Mouse (Mus musculus): Measurements from ENCODE around the gene Wdfy4. TPM values are rescaled to one million over a fixed set of nuclear protein-coding genes. Genes with fewer than 3 reads are reported as not detected.
A peak's percentile ranks its signal among the peaks of the same experiment; 100 is the strongest.

The Wdfy4 gene
- total and polyA plus RNA-seq, 2 experiments from 2014 or later, result 0.14 to 1.4 TPM

- H3K4me3 ChIP-seq (ENCODE audit: low read depth, low read length), result no peak overlapping the region
- ATAC-seq (ENCODE audit: insufficient read depth, low read depth) (no peak), DNase-seq (ENCODE audit: low spot score) (no peak)
- no peak overlapping the region for H3K27ac ChIP-seq (ENCODE audit: low read depth)
- no peak overlapping the region for H3K9ac ChIP-seq (replicated peaks; ENCODE audit: low read depth, low read length)
- no peaks in the 10 kb centered on the region for H3K9me3 ChIP-seq (replicated peaks; ENCODE audit: control insufficient read depth, low read length)
- TF ChIP-seq EP300 (IDR thresholded peaks at IDR 0.05; ENCODE audit: low read depth) (no peak), CTCF (IDR thresholded peaks at IDR 0.05; ENCODE audit: low read depth) (no peak)
- H3K27me3 ChIP-seq (ENCODE audit: control insufficient read depth, insufficient read depth, low read length), result peaks cover 13% of the 10 kb centered on the region
- WGBS, result 76% methylated on average over 19 of the region's 19 CpGs
- H3K4me2 ChIP-seq (ENCODE audit: low read depth, low read length), result no peak overlapping the region
- H3K4me1 ChIP-seq (ENCODE audit: control insufficient read depth, insufficient read depth), result no peaks in the 10 kb centered on the region
- H3K36me3 ChIP-seq (replicated peaks; ENCODE audit: control insufficient read depth, insufficient read depth, low read length), result no peaks in the 10 kb centered on the region
These were observed 31.3 kb upstream of the Wdfy4 start for GRCm38 (mm10) chr14:33216343-33217208.

GRCm38 (mm10) chr14:33215163-33215562, 29.9 kb upstream of the Wdfy4 start:
- Histone ChIP-seq H3K27ac (ENCODE audit: low read depth) (no peak overlapping the region), H3K9me3 (replicated peaks; ENCODE audit: control insufficient read depth, low read length) (no peaks in the 10 kb centered on the region), H3K4me1 (ENCODE audit: control insufficient read depth, insufficient read depth) (no peaks in the 10 kb centered on the region), H3K9ac (replicated peaks; ENCODE audit: low read depth, low read length) (no peak overlapping the region), H3K36me3 (replicated peaks; ENCODE audit: control insufficient read depth, insufficient read depth, low read length) (no peaks in the 10 kb centered on the region), H3K27me3 (ENCODE audit: control insufficient read depth, insufficient read depth, low read length) (peaks cover 13% of the 10 kb centered on the region), H3K4me3 (ENCODE audit: low read depth, low read length) (no peak overlapping the region), H3K4me2 (ENCODE audit: low read depth, low read length) (no peak overlapping the region)
- 76% methylated on average over 1 of the region's 1 CpGs for WGBS
- DNase-seq (ENCODE audit: low spot score) (no peak), ATAC-seq (ENCODE audit: insufficient read depth, low read depth) (no peak)
- no peak for TF ChIP-seq CTCF (IDR thresholded peaks at IDR 0.05; ENCODE audit: low read depth)
- TF ChIP-seq EP300 (IDR thresholded peaks at IDR 0.05; ENCODE audit: low read depth), result no peak

- H3K27me3 ChIP-seq (ENCODE audit: control insufficient read depth, insufficient read depth, low read length), result peaks cover 13% of the 10 kb centered on the region
- WGBS, result 28% methylated on average over 4 of the region's 4 CpGs
- no peak overlapping the region for H3K4me3 ChIP-seq (ENCODE audit: low read depth, low read length)
- ATAC-seq (ENCODE audit: insufficient read depth, low read depth), result no peak
- DNase-seq (ENCODE audit: low spot score), result no peak
- no peak overlapping the region for H3K4me2 ChIP-seq (ENCODE audit: low read depth, low read length)
- no peaks in the 10 kb centered on the region for H3K36me3 ChIP-seq (replicated peaks; ENCODE audit: control insufficient read depth, insufficient read depth, low read length)
- H3K4me1 ChIP-seq (ENCODE audit: control insufficient read depth, insufficient read depth), result no peaks in the 10 kb centered on the region
- H3K9ac ChIP-seq (replicated peaks; ENCODE audit: low read depth, low read length), result no peak overlapping the region
- no peaks in the 10 kb centered on the region for H3K9me3 ChIP-seq (replicated peaks; ENCODE audit: control insufficient read depth, low read length)
- no peak for TF ChIP-seq CTCF (IDR thresholded peaks at IDR 0.05; ENCODE audit: low read depth)
- TF ChIP-seq EP300 (IDR thresholded peaks at IDR 0.05; ENCODE audit: low read depth), result no peak
- H3K27ac ChIP-seq (ENCODE audit: low read depth), result no peak overlapping the region
These were observed 29.4 kb upstream of the Wdfy4 start for GRCm38 (mm10) chr14:33214767-33215128.

- peaks cover 13% of the 10 kb centered on the region for H3K27me3 ChIP-seq (ENCODE audit: control insufficient read depth, insufficient read depth, low read length)
- DNase-seq (ENCODE audit: low spot score) (peak; percentile 89), ATAC-seq (ENCODE audit: insufficient read depth, low read depth) (peak; percentile 84)
- WGBS, result 8% methylated on average over 28 of the region's 28 CpGs
- H3K36me3 ChIP-seq (replicated peaks; ENCODE audit: control insufficient read depth, insufficient read depth, low read length), result no peaks in the 10 kb centered on the region
- H3K4me1 ChIP-seq (ENCODE audit: control insufficient read depth, insufficient read depth), result no peaks in the 10 kb centered on the region
- no peak within 1 kb of the TSS for H3K9ac ChIP-seq (replicated peaks; ENCODE audit: low read depth, low read length)
- H3K9me3 ChIP-seq (replicated peaks; ENCODE audit: control insufficient read depth, low read length), result no peaks in the 10 kb centered on the region
- no peak within 1 kb of the TSS for H3K4me3 ChIP-seq (ENCODE audit: low read depth, low read length)
- H3K4me2 ChIP-seq (ENCODE audit: low read depth, low read length), result no peak within 1 kb of the TSS
- TF ChIP-seq CTCF (IDR thresholded peaks at IDR 0.05; ENCODE audit: low read depth), result peak; percentile 100
- no peak for TF ChIP-seq EP300 (IDR thresholded peaks at IDR 0.05; ENCODE audit: low read depth)
- no peak within 1 kb of the TSS for H3K27ac ChIP-seq (ENCODE audit: low read depth)
These were observed 28.8 kb upstream of the Wdfy4 start, which contains the start of gene Arhgap22 for GRCm38 (mm10) chr14:33213823-33214766. Arhgap22 (plus strand) TSS chr14:33214026.

GRCm38 (mm10) chr14:33212958-33213309, 27.6 kb upstream of the Wdfy4 start:
- ATAC-seq (ENCODE audit: insufficient read depth, low read depth), result no peak
- Histone ChIP-seq H3K27me3 (ENCODE audit: control insufficient read depth, insufficient read depth, low read length) (peaks cover 13% of the 10 kb centered on the region), H3K9me3 (replicated peaks; ENCODE audit: control insufficient read depth, low read length) (no peaks in the 10 kb centered on the region), H3K4me1 (ENCODE audit: control insufficient read depth, insufficient read depth) (no peaks in the 10 kb centered on the region), H3K36me3 (replicated peaks; ENCODE audit: control insufficient read depth, insufficient read depth, low read length) (no peaks in the 10 kb centered on the region), H3K27ac (ENCODE audit: low read depth) (no peak overlapping the region), H3K4me3 (ENCODE audit: low read depth, low read length) (no peak overlapping the region), H3K9ac (replicated peaks; ENCODE audit: low read depth, low read length) (no peak overlapping the region), H3K4me2 (ENCODE audit: low read depth, low read length) (no peak overlapping the region)
- DNase-seq (ENCODE audit: low spot score), result no peak
- TF ChIP-seq CTCF (IDR thresholded peaks at IDR 0.05; ENCODE audit: low read depth), result no peak
- TF ChIP-seq EP300 (IDR thresholded peaks at IDR 0.05; ENCODE audit: low read depth), result no peak
- WGBS, result 86% methylated on average over 12 of the region's 12 CpGs
